Mouse (Mus musculus) ovary, adult 2 months (tissue): Measurements from ENCODE around the gene Pigb. TPM values are rescaled to one million over a fixed set of nuclear protein-coding genes. Genes with fewer than 3 reads are reported as not detected.

Experiments
- polyA plus RNA-seq: library from polyadenylated mRNA; depleted of rRNA; stranded (reverse); fragments of >200 nt; gene quantifications from 2 replicates; pipeline ENCODE4 v1.2.3, GENCODE M21; 2012; rRNA removed

The Pigb gene
- polyA plus RNA-seq: 9.9 and 12.2 TPM in 2 replicates

DNA sequence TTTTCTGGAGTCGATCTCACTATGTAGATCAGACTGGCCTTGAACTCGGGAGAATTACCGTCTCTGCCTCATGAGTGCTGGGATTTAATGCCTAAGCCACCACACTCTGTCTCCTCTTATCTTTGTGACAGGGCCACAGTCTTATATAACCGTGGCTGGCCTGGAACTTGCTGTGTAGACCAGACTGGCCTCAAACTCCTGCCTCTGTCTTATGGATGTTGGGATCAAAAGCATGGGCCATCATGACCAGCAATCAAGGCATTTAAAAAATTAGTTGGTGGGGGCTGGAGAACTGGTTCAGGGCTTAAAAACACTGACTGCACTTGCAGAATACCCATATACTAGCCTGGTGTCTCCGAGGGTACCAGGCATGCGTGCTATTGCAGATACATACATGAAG, at the start of gene Pigb:
Gene Pigb (minus strand): TSS at position 299 of the 400 bp plus-strand sequence.

DNA sequence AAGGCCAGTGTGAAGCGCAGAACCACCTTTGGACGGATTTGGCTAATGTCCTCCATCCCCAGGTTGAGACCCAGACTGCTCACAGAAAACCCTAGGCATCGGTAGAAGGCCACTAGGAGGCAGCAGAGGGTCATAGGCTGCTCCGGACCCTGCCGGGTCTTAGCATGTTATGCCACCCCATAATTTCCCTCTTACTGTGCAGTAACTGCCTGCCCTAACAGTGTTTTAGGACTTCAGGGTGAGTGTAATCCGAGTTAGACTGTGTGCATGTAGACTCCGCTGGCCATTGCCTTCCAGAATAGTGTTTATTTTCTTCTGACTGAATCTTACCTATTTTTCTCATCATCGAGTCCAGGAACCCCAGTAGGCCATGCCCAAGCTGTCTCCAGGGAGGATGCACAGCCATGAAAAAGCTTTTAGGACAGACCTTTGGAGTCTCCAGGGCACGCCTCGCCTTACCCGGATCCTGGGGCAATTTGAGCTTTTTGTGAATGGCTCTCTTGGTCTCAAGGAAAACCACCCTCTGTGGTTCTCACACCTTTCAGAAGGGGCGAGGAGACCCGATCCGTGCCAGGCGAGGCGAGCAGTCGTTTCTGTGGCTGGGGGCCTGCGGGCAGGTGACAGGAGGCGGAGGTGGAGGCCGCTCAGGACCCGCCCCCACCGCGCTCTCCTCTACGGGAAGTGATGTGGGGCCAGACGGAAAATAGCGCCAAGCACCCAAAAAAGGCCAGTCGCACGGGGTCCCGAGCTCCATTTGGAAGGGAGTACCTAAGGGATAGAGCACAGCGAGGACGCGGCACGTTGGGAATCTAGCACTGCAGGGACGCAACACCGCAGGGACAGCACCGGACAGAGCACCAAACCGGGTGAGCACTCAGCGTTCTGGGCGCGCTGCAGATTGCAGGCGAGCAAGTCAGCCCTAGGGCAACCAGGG, 4.2 kb upstream of the Pigb start, which contains the start of gene Rab27a:
Gene Rab27a (plus strand): TSS at position 709 of the 934 bp plus-strand sequence.

DNA sequence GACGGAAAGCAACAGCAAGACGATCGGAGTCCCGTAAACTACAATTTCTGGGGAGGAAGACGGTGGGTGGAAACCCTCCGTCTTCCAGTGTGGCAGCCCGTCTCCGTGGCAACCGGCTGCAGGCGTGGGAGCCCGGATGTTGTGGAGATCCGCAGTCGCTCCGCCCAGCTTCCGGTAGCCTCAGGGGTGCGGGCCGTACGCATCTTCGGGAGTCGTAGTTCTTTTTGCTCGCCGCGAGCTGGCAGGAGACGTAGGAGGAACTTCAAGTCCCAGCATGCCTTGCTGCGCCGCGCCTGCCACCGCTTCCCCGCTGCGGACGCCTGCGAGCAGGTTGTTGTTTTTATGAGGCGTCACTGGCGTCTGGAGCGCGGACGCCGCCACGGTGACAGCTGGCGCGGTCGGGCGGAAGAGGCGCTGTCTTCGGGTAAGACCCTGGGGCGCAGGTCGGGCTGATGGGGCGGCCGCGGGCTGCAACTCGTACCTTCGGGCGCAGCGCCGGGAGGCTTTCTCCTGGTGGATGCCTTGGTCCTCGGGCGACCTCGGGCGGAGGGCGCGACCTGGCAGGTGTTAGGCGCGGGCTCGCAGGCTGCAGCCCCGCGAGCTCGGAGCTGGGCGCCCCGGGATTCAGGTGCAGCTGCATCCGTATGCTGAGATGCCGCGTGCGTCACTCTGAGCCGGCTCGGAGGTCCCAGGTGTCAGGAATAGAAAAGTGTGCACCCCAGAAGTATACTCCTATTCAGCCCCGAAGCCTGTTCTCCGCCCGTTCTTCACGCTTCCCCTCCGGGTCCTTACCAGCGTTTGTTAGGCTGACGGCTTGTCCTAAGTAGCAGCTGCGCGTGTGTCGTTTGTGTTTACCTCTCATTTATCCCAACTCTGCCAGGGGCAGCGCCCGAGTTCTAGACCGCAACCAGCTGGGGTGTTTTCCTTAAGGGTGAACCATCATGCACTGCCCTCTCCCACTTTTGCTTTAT, 54.6 kb downstream of the Pigb start, which contains the start of the genes Ccpg1os and Ccpg1:
Gene Ccpg1os (minus strand): TSS at position 133 of the 971 bp plus-strand sequence.
Gene Ccpg1 (plus strand): TSS at position 180 of the 971 bp plus-strand sequence.

DNA sequence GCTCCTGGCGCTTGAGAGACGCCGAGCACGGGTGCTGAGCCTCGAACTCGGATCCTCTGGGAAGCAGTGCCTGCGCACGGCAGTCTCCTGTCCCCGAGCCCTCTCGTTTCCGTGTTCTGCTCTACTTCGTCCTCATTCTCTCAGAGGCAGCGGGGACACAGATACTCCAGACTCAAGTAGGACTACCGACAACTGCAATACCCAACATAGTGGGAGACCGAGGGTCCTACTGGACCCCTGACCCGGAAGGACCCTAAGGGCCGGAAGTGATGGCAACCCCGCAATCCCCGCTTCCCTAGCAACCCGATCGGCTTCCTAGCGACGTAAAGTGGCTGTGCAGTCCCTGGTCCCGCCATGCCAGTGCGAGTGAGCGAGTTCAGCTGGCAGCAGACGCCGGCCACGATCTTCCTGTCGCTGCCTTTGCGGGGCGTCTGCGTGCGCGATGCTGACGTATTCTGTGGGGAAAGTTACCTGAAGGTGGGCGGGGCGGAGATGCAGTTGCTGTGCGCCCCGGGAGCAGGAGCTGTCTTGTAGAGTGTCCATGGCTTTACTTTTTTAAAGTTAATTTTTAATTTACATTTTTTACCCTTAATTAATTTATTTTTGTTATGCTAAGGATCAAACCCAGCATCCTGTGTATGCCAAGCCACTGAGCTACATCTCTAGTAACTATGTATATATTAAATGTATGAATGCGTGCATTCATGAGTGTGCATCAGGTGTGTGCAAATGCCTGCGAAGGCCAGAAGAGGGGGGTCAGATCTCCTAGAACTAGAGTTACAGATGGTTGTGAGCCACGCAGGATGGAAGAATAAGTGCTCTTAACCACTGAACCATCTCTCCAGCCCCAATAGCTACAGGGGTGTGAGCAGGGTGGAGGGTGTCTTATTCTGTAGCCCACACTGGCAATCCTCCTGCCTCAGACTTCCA, 81.4 kb downstream of the Pigb start, which contains the start of the genes Dyx1c1 and Gm44503:
Gene Dyx1c1 (plus strand): TSS at position 265 of the 930 bp plus-strand sequence.
Gene Gm44503 (plus strand): TSS at position 332 of the 930 bp plus-strand sequence.

Other genes with a start within 250 kb of the Pigb start
- gene Prtg, start 233.5 kb downstream of the Pigb start, polyA plus RNA-seq: 0.23 and 0.46 TPM in 2 replicates
- 1.4 and 2.1 TPM in 2 replicates for gene Pygo1, start 114.7 kb downstream of the Pigb start, polyA plus RNA-seq
- gene Dyx1c1, start 81.6 kb downstream of the Pigb start, polyA plus RNA-seq: 1.1 and 1.2 TPM in 2 replicates
- gene Gm44503, start 81.5 kb downstream of the Pigb start, polyA plus RNA-seq: not detected in 2 replicates
- 8.1 and 8.2 TPM in 2 replicates for gene Ccpg1os, start 55.0 kb downstream of the Pigb start, polyA plus RNA-seq
- 4.7 and 5.7 TPM in 2 replicates for gene Ccpg1, start 54.9 kb downstream of the Pigb start, polyA plus RNA-seq
- 6.6 and 9.8 TPM in 2 replicates for gene Rab27a, start 4.5 kb upstream of the Pigb start, polyA plus RNA-seq
- gene Khdc3, start 61.5 kb upstream of the Pigb start, polyA plus RNA-seq: 33.9 and 54.0 TPM in 2 replicates
- gene Gm20509, start 62.1 kb upstream of the Pigb start, polyA plus RNA-seq: 0.20 TPM in 1 of 2 replicates, not detected in the other
- gene Rsl24d1, start 73.0 kb upstream of the Pigb start, polyA plus RNA-seq: 11.1 and 13.6 TPM in 2 replicates